Mouse (Mus musculus) central nervous system, embryonic 11.5 days (tissue): ENCODE measurements around the gene Alk. TPM values are rescaled to one million over a fixed set of nuclear protein-coding genes. Genes with fewer than 3 reads are reported as not detected.

ENCODE experiments used
- polyA plus RNA-seq: library from polyadenylated mRNA; depleted of rRNA; stranded (reverse); fragments of >200 nt; gene quantifications from 2 replicates; pipeline ENCODE4 v1.2.3, GENCODE M21; 2012; rRNA removed

The Alk gene
- 0.32 and 0.41 TPM in 2 replicates for polyA plus RNA-seq

DNA sequence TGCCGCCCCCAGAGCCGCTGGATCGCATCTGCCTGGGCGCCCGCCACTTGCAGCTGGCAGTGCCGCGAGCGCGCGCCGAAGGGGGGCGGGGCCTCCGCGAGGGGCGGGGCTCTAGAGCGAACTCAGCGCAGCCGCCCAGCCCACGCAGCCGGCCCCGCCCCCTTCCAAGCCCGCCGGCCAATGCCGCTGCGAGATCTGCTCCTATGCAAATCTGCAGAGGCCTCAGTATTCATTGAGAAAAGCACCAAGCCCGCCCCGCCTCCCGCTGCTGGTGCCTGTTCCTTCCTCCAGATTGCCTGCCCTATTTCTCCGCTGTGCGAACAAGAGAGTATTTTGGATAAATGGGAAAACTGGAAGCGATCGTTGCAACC is at the start of gene Alk:
TSS of gene Alk (minus strand) at position 18 of the 371 bp plus-strand sequence.

Other genes starting within 250 kb of the Alk start
- 20.1 and 28.6 TPM in 2 replicates for gene Ypel5, start 231.8 kb upstream of the Alk start, polyA plus RNA-seq